Mouse (Mus musculus) hindbrain, embryonic 15.5 days (tissue): Measurements from ENCODE around the gene Gpr146. TPM values are rescaled to one million over a fixed set of nuclear protein-coding genes. Genes with fewer than 3 reads are reported as not detected.

ENCODE experiments used
- ATAC-seq: fragments of 200-750 bp; cut with Nextera tagmentation; 2 replicates; pipeline ENCODE4 v1.8.0; 2017; ENCODE audit warnings: low read depth, moderate number of reproducible peaks, moderate TSS enrichment; ENCODE audit not compliant: low FRiP score
- H3K27ac ChIP-seq: fragments of 300-500 bp; sonication (generic); replicated peaks from 2 replicates; pipeline ENCODE4 v1.5.1; 2015; ENCODE audit warnings: mild to moderate bottlenecking, inconsistent platforms
- H3K27me3 ChIP-seq: fragments of 300-500 bp; sonication (generic); 2 replicates; pipeline ENCODE4 v1.6.1; 2015; ENCODE audit warnings: control low read depth, inconsistent platforms
- H3K36me3 ChIP-seq: fragments of 300-500 bp; sonication (generic); 2 replicates; pipeline ENCODE4 v1.6.1; 2015; ENCODE audit warnings: control low read depth, inconsistent platforms
- H3K4me1 ChIP-seq: fragments of 300-500 bp; sonication (generic); replicated peaks from 2 replicates; pipeline ENCODE4 v1.6.1; 2015; ENCODE audit warnings: control low read depth, inconsistent platforms
- H3K4me2 ChIP-seq: fragments of 300-500 bp; sonication (generic); 2 replicates; pipeline ENCODE4 v1.6.1; 2015; ENCODE audit warnings: moderate library complexity, mild to moderate bottlenecking, inconsistent platforms
- H3K4me3 ChIP-seq: fragments of 300-500 bp; sonication (generic); 2 replicates; pipeline ENCODE4 v1.5.1; 2015; ENCODE audit warnings: mild to moderate bottlenecking, inconsistent platforms
- H3K9ac ChIP-seq: fragments of 300-500 bp; sonication (generic); 2 replicates; pipeline ENCODE4 v1.6.1; 2015; ENCODE audit warnings: inconsistent platforms
- H3K9me3 ChIP-seq: fragments of 300-500 bp; sonication (generic); 2 replicates; pipeline ENCODE4 v1.6.1; 2016; ENCODE audit warnings: control low read depth, inconsistent platforms
- WGBS: fragments of 180-500 bp; shearing (Covaris S2); methylation state at CpG from one replicate; pipeline ENCODE4 v1.1.7; 2015; 5-methylcytosine and 5-hydroxymethylcytosine counted together
- polyA plus RNA-seq: library from polyadenylated mRNA; unstranded; fragments of >200 nt; fragmentation: Nextera tagmentation; extraction: Ambion mirVana; gene quantifications from 2 replicates; pipeline ENCODE4 v1.2.1, GENCODE M21; 2015

Gene Gpr146
- polyA plus RNA-seq, 1 experiment from 2014 or later, result 2.9 TPM

- WGBS, result 82% methylated on average over 12 of the region's 12 CpGs
- H3K27ac ChIP-seq, result no peak overlapping the region
Observed at GRCm38 (mm10) chr5:139409412-139409811, 31.9 kb downstream of the Gpr146 start.

GRCm38 (mm10) chr5:139410056-139410455 lies 32.6 kb downstream of the Gpr146 start:
- Histone ChIP-seq H3K4me2 (no peak overlapping the region), H3K27ac (no peak overlapping the region), H3K9ac (no peak overlapping the region), H3K36me3 (no peaks in the 10 kb centered on the region), H3K9me3 (no peaks in the 10 kb centered on the region), H3K4me3 (no peak overlapping the region), H3K4me1 (peaks cover 7% of the 10 kb centered on the region), H3K27me3 (no peaks in the 10 kb centered on the region)
- 85% methylated on average over 4 of the region's 4 CpGs for WGBS
- no peak for ATAC-seq

More at GRCm38 (mm10) chr5:139409412-139409811, 31.9 kb downstream of the Gpr146 start:
- Histone ChIP-seq H3K4me1 (peaks cover 7% of the 10 kb centered on the region), H3K4me2 (no peak overlapping the region), H3K9ac (no peak overlapping the region), H3K9me3 (no peaks in the 10 kb centered on the region), H3K4me3 (no peak overlapping the region), H3K36me3 (no peaks in the 10 kb centered on the region), H3K27me3 (no peaks in the 10 kb centered on the region)
- no peak for ATAC-seq

DNA sequence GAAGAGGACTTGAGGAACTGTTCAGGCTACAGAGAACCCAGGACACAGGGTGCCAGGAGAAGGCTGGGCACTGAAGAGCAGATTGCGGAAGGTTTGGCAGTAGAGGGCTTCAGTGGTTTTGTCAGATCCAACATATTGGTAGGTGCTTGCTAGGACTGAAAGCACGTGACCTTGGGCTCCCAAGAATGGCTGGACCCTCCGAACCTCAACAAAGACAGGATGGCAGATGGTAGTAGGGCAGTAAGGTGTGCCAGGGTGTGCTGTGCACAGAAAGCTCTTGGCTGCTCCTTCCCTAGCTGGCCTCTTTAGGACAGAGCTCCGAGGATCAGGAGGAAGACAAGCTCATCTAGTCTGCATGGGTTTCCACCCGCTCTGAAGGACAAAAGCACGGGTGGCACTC lies 33.6 kb downstream of the Gpr146 start:
- Histone ChIP-seq H3K9ac (no peak overlapping the region), H3K9me3 (no peaks in the 10 kb centered on the region), H3K4me1 (peaks cover 7% of the 10 kb centered on the region), H3K27ac (no peak overlapping the region), H3K27me3 (no peaks in the 10 kb centered on the region), H3K4me2 (no peak overlapping the region), H3K36me3 (no peaks in the 10 kb centered on the region), H3K4me3 (no peak overlapping the region)
- WGBS, result 88% methylated on average over 6 of the region's 6 CpGs
- no peak for ATAC-seq

GRCm38 (mm10) chr5:139411665-139412314 lies 34.3 kb downstream of the Gpr146 start:
- no peak overlapping the region for H3K4me3 ChIP-seq
- no peak overlapping the region for H3K9ac ChIP-seq
- H3K4me2 ChIP-seq, result no peak overlapping the region
- no peaks in the 10 kb centered on the region for H3K27me3 ChIP-seq
- peaks cover 7% of the 10 kb centered on the region for H3K4me1 ChIP-seq
- H3K9me3 ChIP-seq, result no peaks in the 10 kb centered on the region
- H3K27ac ChIP-seq, result no peak overlapping the region
- 61% methylated on average over 15 of the region's 15 CpGs for WGBS
- ATAC-seq, result no peak
- H3K36me3 ChIP-seq, result no peaks in the 10 kb centered on the region

DNA sequence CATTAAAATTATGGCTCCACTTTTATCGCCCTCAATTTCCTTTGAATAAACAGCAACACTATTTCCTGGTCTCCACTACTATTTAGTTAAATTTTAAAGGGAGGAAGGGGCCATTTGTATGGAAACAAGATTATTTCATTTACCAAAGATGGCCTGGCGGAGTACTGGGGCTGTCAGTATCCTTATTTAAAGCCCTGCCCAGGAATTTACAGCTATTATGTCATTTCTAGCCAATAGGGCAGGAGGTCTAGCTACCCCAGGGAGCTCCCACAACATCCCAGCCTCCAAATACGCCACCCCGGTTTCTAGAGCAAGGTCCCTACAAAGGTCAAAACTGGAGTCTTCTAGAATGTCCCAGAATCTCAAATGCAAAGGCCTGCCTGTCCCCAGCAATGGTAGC lies 36.0 kb downstream of the Gpr146 start:
- Histone ChIP-seq H3K27me3 (no peaks in the 10 kb centered on the region), H3K4me2 (no peak overlapping the region), H3K4me1 (peaks cover 5% of the 10 kb centered on the region), H3K4me3 (no peak overlapping the region), H3K9me3 (no peaks in the 10 kb centered on the region), H3K9ac (no peak overlapping the region), H3K27ac (no peak overlapping the region), H3K36me3 (no peaks in the 10 kb centered on the region)
- WGBS, result 83% methylated on average over 4 of the region's 4 CpGs
- ATAC-seq, result no peak

DNA sequence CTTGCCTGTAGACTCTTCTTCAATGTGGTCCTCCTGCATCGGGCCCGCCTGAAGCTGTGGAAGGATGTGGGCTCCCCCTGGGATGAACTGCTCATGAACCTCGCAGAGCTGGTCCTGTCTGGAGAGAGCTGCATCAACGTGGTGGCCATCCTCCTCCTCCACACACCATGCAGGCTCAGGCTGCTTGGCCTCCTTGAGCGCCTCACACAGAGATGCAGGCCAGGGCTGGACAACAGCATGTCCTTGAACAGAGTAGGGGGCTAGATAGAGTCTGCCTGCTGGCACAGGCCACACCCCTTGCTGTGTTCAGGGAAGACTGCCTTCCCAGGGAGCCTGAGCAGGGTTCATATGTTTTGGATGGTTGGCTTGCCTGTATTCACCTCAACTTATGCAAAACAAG lies 37.5 kb downstream of the Gpr146 start:
- H3K9me3 ChIP-seq, result no peaks in the 10 kb centered on the region
- no peak overlapping the region for H3K4me2 ChIP-seq
- H3K9ac ChIP-seq, result no peak overlapping the region
- H3K27ac ChIP-seq, result no peak overlapping the region
- 93% methylated on average over 5 of the region's 5 CpGs for WGBS
- no peak overlapping the region for H3K4me3 ChIP-seq
- no peaks in the 10 kb centered on the region for H3K36me3 ChIP-seq
- no peaks in the 10 kb centered on the region for H3K27me3 ChIP-seq
- H3K4me1 ChIP-seq, result peaks cover 19% of the 10 kb centered on the region
- ATAC-seq, result no peak

DNA sequence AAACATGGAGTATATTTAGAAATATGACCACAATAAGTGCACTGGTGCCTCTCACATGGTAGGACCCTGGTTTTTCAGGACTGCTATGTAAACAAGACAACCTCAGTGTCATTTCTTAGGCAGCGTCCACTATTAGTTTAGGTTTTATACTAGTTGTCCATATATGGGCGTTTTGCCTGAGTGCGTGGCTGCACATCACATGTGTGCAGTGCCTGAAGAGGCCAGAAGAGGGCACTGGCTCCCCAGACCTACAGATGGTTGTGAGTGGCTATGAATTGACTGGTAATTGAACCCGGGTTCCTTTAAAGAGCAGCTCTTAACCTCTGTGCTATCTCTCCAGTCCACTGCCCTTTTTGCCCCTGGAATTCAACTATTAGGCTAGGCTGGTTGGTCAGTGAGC lies 39.4 kb downstream of the Gpr146 start:
- Histone ChIP-seq H3K9me3 (no peaks in the 10 kb centered on the region), H3K36me3 (no peaks in the 10 kb centered on the region), H3K4me2 (no peak overlapping the region), H3K9ac (no peak overlapping the region), H3K4me3 (no peak overlapping the region), H3K27me3 (no peaks in the 10 kb centered on the region), H3K27ac (no peak overlapping the region), H3K4me1 (peaks cover 19% of the 10 kb centered on the region)
- no peak for ATAC-seq
- WGBS, result 92% methylated on average over 4 of the region's 4 CpGs

DNA sequence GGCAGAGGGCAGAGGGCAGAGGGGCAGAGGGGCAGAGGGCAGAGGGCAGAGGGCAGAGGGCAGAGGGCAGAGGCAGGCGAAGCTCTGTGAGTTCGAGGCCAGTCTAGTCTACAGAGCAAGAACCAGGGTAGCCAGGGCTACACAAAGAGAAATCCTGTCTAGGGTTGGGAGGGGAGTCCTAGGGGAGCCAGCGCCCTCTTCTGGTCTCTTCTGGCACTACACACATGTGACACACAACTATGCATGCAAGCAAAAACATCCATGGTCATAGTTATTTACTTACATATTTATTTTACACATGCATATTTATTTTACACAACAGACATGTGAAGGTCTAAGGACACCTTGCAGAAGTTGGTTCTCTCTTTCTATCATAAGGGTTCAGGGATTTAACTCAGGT lies 40.0 kb downstream of the Gpr146 start:
- Histone ChIP-seq H3K9ac (no peak overlapping the region), H3K27me3 (no peaks in the 10 kb centered on the region), H3K4me2 (no peak overlapping the region), H3K9me3 (no peaks in the 10 kb centered on the region), H3K4me3 (no peak overlapping the region), H3K4me1 (peaks cover 20% of the 10 kb centered on the region), H3K36me3 (no peaks in the 10 kb centered on the region), H3K27ac (no peak overlapping the region)
- no peak for ATAC-seq
- 93% methylated on average over 3 of the region's 3 CpGs for WGBS

DNA sequence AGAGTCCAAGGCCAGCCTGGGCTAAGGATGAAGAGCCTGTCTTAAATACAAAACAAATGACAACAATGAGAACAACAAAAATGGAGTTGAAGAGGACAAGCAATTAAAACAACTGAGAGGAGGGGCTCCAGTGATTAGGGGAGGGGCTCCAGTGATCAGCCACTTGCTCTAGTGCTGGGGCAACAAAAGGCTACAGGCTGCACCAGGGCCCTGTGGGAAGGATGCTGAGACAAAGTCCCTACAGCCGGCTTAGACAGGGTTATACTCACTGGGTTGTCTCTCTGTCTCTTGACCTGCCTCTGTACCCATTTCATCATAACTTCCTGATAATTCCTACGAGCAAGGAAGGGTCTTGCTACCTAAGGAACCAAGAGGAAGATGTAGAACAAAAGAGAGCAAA lies 40.6 kb downstream of the Gpr146 start:
- peaks cover 26% of the 10 kb centered on the region for H3K4me1 ChIP-seq
- H3K9ac ChIP-seq, result no peak overlapping the region
- WGBS, result 34% methylated on average over 2 of the region's 2 CpGs
- no peaks in the 10 kb centered on the region for H3K27me3 ChIP-seq
- no peak overlapping the region for H3K4me2 ChIP-seq
- no peak overlapping the region for H3K4me3 ChIP-seq
- no peaks in the 10 kb centered on the region for H3K36me3 ChIP-seq
- H3K27ac ChIP-seq, result peak overlapping the region; percentile 63
- no peak for ATAC-seq
- no peaks in the 10 kb centered on the region for H3K9me3 ChIP-seq

DNA sequence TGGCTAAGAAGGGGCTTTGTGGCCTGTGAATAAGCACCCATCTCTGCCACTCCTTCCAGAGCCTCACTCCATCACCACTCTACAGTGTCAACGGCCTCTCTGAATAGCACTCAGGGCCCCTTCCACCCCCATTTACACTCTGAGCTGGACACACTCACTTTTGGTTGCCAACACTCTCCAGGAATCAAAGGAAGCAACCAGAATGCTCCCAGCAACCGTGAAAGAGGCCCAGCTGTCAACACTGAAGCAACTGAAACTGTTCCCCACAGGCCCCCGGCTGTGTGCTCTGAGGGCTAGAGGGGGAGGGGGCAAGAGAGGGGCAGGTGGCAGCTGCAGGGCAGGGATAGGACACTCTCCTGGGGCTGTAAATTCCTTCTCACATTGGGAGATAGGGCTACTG lies 41.1 kb downstream of the Gpr146 start:
- Histone ChIP-seq H3K36me3 (no peaks in the 10 kb centered on the region), H3K4me1 (peaks cover 29% of the 10 kb centered on the region), H3K27me3 (no peaks in the 10 kb centered on the region), H3K4me2 (no peak overlapping the region), H3K9ac (no peak overlapping the region), H3K4me3 (no peak overlapping the region), H3K27ac (peak overlapping the region; percentile 63), H3K9me3 (no peaks in the 10 kb centered on the region)
- ATAC-seq, result peak; percentile 69
- WGBS, result 7% methylated on average over 3 of the region's 3 CpGs

DNA sequence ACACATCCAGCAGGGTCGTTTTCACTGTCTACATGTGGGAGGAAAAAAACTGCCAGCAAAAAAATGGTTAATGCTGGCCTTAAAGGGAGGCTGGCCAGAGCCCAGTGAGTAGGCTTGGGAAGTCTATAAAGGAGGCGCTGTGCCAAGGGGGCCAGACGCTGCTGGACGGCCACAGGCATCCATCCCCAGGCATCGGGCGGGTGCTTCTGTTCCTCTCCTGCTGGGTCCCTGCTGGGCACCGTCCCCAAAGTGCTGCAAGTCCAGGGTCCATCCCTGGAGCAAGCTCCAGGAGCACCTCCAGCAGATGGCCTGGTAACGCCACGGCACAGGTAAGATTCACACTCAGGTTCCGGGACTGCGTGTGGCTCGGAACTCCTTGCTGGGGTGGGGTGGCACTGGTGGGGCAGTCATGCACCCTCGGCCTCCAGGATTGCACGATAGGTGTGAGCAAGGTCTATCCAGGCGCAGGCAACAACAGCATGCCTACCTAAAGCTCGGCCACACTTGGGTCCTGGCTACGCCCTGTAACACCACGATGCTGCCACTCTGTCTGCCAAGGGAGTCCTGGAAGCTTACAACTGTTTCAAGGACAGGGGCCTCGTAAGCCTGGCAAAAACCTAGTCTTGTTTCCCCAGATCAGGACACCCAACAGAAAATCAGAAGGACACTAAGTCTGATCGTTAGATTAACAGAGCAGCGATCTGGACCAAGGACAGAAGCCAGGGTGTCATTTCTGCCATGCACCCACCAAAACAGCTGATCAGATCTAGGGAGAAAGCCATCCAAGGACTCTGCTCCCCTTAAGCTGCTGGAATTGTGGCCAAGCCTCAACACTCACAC lies 45.7 kb downstream of the Gpr146 start, which contains the start of gene Gper1:
TSS of gene Gper1 (plus strand) at position 126 of the 840 bp plus-strand sequence.
- no peak for ATAC-seq
- H3K9ac ChIP-seq, result 0 out of 2 replicates have a peak within 1 kb of the TSS, but pooled peaks have one; percentile 2

GRCm38 (mm10) chr5:139425198-139425597 lies 47.7 kb downstream of the Gpr146 start:
- Histone ChIP-seq H3K27ac (no peak overlapping the region), H3K36me3 (no peaks in the 10 kb centered on the region), H3K4me1 (peaks cover 35% of the 10 kb centered on the region), H3K4me3 (no peak overlapping the region), H3K9ac (no peak overlapping the region), H3K27me3 (no peaks in the 10 kb centered on the region), H3K9me3 (no peaks in the 10 kb centered on the region), H3K4me2 (no peak overlapping the region)
- WGBS, result 81% methylated on average over 9 of the region's 9 CpGs
- ATAC-seq, result no peak

More for the DNA sequence above, 45.7 kb downstream of the Gpr146 start, which contains the start of gene Gper1:
- Histone ChIP-seq H3K27ac (peak within 1 kb of the TSS; percentile 32; the same call in 1 of the 2 replicates), H3K9me3 (no peaks in the 10 kb centered on the region), H3K4me2 (peak within 1 kb of the TSS; percentile 36), H3K4me3 (peak within 1 kb of the TSS; percentile 25), H3K36me3 (no peaks in the 10 kb centered on the region), H3K27me3 (no peaks in the 10 kb centered on the region), H3K4me1 (peaks cover 34% of the 10 kb centered on the region)
- 47% methylated on average over 21 of the region's 21 CpGs for WGBS
